Mouse (Mus musculus) olfactory bulb, adult 2 months (tissue): ENCODE results near the gene Sap30l.

Source experiments
- CTCF ChIP-seq: fragments of 200-500 bp; IDR thresholded peaks from 2 replicates; pipeline ENCODE4 v1.5.1; 2012; ENCODE audit warnings: low read depth, mild to moderate bottlenecking, low read length, moderate library complexity; ENCODE audit not compliant: insufficient read depth
- POLR2A ChIP-seq: fragments of 200-500 bp; IDR thresholded peaks from 2 replicates; pipeline ENCODE4 v1.6.1; 2012; ENCODE audit warnings: mild to moderate bottlenecking, low read depth, low read length, moderate library complexity; ENCODE audit not compliant: insufficient read depth

GRCm38 (mm10) chr11:57779824-57780223 lies 21.6 kb upstream of the Sap30l start:
- no peak for TF ChIP-seq CTCF
- TF ChIP-seq POLR2A = no peak
